Mouse (Mus musculus): Measurements from ENCODE around the gene Nup98.

The Nup98 gene

DNA sequence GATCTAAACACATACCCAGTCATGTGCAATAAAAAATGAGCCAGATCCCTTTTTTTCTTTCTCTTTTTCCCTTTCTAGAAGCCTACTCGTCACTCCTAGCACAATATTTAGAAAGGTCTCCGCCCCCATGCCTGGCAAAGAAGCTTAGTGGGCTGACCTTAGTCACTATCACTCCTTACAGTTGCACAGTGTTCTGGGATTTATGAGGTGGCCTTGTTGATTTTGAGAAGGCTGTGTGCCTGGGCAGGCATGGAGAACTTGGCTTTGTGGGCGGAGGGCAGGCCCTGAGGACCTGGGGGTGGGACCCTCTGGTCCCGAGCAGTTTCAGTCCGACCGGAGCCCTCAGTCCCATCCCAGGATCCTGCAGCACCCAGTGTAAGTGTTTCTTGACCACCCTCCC lies 19.8 kb upstream of the Nup98 start:
- no peak for DNase-seq (ENCODE audit: low spot score)

DNA sequence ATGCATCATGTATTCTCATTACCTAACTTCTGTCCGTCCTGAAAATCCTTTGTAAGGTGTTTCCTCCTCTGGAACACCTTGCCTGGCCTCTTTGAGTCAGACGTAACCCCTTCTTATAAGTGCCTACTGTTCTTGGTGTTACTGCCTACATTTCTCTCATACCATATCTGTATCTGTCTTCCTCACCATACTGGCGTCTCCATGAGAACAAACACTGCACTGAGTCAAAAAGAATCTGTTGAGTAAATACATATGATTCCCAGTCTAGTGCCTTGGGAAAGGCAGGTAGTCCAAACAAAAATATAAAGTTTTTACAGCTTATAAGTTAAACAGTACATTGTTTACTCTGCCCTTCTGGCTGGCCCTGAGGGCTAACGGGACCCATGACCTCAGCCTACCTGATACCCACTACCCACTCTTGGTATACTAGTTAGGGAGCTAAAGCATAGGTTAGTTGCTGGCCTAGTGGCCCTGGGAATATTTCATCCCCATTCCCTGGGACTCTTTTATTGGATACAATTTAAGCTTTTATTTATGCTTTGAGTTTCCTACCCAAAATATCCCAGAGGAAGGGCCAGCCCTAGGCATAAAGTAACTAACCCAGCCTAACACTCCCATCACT lies 18.2 kb upstream of the Nup98 start:
- no peak for DNase-seq (ENCODE audit: low spot score)

- DNase-seq (ENCODE audit: low spot score): no peak
These were observed 16.1 kb upstream of the Nup98 start for GRCm38 (mm10) chr7:102226051-102226450.

- DNase-seq (ENCODE audit: low spot score): no peak
These were observed 14.1 kb upstream of the Nup98 start for GRCm38 (mm10) chr7:102223883-102224738.

DNA sequence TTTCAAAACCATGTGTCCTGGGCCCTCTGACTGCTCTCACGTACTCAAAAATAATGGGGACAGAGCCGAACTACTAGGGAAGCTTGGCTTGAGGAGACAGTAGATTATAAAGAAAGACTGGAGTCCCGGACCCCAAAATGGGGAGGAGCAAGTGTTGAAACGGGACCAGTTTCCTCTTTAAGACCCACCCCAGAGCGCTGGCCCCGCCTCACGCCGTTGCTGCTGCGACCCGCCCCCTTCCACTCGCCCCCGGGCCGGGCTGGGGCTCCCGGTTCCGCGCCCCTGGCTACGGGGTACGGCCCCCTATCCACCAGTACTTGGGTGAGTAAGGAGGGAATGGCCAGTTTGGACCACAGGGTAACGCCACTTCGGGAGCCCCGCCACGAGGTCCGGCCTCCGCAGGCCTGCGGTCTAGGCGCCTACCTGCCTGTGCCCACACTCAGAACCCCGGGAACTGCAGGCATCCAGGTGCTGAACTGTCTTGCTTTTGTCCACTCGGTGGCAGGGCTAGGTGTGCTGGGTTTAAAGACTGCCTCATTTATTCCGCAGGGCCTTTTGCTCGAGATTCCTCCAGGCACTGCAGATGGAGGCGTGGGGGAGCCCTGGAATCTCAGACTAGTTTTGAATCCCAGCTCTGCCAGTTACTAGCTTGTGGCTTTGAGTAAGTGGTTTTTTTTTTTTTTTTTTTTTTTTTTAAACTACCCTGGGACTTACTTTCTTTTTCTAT lies 13.0 kb upstream of the Nup98 start:
- peak; percentile 68 for DNase-seq (ENCODE audit: low spot score)

DNA sequence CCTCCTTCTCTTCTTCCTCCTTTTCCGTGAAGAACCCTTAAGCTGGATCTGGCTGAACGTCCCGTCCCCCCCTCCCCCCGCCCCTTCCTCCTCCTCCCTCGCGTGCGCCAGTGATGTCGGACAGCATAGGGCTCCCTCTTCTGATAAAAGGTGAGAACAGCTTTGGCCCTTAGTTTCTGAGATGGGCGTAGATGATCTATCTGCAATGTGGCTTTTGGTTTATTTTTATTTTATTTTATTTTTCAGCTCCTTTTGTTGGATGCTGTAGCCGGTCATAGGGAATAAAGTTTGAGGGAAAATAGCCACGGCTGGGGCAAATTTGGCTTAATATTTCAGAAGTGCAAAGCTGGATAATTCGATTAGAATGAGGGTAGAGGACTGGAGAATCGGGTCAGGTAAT lies 12.4 kb upstream of the Nup98 start:
- no peak for DNase-seq (ENCODE audit: low spot score)

DNA sequence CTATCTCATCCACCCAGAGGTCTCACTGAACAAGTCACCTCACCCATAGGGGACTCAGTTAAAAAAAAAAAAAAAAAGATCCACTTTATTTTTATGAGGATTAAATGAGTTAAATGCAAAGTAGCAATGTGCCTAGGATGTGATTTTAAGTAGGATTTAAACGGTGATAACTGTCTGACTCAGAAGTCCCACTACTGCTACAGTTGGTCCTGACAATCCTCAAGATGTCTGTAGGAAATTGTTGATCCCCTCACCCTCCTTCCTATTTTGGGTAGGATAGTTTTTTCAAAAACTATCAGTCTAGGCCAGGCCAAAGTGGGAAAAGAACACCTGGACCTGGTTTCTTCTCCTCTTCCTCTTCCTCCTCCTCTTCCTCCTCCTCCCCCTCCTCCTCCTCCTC lies 11.9 kb upstream of the Nup98 start:
- DNase-seq (ENCODE audit: low spot score): no peak

- no peak for DNase-seq (ENCODE audit: low spot score)
These were observed 1.1 kb upstream of the Nup98 start for GRCm38 (mm10) chr7:102211071-102211470.

GRCm38 (mm10) chr7:102208806-102209363 lies 1.1 kb downstream of the Nup98 start:
- DNase-seq (ENCODE audit: low spot score): no peak

GRCm38 (mm10) chr7:102205646-102206045 lies 4.3 kb downstream of the Nup98 start:
- no peak for DNase-seq (ENCODE audit: low spot score)

GRCm38 (mm10) chr7:102204296-102204857 lies 5.6 kb downstream of the Nup98 start:
- no peak for DNase-seq (ENCODE audit: low spot score)

DNA sequence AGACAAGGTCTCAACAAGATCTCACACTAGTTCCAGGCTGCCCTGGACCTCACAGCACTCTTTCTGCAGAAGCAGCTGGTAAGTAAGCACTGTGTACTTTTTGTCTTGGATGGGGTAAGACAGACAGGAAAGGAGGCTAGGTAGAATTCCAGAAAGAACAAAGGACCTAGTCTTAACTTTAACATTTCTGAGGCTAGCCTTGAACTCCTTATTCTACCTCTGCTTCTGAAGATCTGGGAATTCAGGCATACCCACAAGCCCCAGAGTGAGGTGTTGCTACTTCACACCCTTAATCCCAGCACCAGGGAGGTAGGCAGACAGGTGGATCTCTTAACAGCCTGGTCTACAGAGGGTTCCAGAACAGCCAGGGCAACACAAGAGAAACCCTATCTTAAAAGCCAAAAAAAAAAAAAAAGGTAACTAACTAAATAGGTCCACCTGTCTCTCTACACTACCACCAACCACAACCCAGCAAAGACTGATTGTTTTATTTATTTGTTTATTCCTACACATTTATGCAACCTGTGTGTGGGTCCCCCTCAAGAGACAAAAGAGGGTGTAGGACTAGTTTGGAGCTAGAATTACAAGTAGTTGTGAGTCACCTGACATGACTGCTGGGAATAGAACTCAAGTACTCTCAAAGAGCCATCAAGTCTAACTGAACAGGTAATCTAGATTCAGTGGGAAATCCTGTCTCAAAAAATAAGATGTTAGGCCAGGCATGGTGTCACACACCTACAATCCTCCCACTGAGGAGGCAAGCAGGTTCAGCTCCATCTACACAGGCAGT lies 8.8 kb downstream of the Nup98 start:
- no peak for DNase-seq (ENCODE audit: low spot score)

DNA sequence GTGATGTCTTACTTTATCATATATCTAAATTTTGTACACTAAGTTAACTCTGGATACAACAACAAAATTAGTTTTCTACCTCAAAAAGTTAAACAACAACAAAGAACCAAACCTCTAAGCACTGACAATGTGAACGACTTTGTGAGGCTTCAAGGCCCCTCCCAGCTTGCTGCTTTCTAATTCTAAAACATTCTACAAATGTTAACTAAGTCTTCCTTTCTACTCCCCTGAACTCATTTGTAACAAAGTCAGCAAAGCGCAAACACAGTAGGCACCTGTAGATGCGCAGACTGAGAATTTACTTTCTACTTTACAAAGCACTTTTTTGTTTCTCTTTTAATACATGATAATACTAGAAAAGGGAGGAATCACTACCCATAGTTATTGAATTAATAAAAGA lies 9.4 kb downstream of the Nup98 start:
- no peak for DNase-seq (ENCODE audit: low spot score)

DNA sequence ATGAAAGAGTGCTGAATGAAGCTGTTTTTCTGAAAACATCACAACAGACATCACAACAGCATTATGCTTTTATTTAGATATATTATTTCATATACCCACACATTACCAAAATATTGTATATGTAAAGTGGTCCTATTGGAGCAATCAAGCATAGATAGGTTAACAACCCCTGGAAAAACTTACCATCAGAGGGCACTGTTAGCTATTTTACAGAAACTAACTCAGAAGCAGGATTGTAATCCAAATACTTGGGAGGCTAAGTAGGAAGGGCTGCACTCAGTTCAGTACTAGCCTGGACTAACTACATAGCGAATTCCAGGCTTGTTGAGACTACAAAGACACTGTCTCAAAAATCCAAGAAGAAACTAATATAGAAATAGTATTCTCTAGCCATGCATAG lies 17.6 kb downstream of the Nup98 start:
- no peak for DNase-seq (ENCODE audit: low spot score)

DNA sequence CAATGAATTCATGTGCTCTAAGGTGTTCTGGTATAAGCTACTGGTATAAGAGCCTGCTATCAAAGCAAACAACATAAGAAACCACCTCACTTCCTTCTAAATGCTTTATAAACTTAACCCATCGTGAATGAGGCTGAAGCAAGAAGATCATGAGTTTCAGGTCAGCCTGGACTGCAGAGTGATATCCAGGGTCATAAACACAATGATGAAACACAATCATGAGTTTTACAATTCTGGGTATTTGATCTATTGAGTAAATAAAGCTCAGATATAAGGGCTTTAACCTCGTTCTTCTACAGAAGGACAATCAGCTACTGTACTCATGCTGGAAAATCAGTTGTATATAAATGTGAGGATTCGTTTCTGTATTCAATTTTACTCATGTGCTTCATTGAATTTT lies 26.1 kb downstream of the Nup98 start:
- DNase-seq (ENCODE audit: low spot score): no peak

- DNase-seq (ENCODE audit: low spot score): no peak
These were observed 39.7 kb downstream of the Nup98 start for GRCm38 (mm10) chr7:102170300-102170699.

DNA sequence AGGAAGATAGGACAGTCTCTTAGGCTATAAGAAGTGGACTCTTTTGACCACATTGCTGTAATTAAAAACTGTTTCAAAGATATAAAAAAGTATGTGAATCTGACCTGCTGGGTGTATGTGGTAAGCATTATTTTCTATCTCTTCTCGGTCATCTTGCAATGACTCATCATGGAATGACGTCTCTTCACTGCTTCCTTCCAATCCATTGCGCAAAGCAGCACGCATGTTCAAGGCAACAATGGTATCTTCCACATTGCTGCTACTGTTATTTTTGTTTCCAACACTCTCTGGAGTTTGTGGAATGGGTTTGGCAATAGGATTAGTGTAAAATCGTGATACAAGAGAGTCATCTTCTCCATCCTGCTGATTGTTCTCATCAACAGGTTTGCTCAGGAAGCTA lies 56.3 kb downstream of the Nup98 start:
- no peak for DNase-seq (ENCODE audit: low spot score)

DNA sequence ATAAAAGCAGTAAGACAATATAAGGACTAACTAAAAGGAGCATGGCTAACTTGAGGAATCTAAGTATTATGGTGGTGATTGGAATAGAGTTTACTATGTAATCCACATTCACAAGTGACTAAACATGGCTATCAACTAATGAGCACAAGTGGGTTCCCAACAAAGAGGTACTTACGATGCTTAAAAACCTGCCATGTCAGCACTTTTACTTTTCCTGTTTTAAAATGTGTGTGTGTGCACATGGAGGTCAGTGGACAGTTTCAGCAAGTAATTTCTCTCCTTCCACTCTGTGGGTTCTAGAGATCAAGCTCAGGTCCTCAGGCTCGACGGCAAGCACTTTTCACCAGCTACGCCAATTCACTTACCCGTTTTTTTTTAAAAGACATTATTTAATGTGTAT lies 72.1 kb downstream of the Nup98 start:
- no peak for DNase-seq (ENCODE audit: low spot score)

DNA sequence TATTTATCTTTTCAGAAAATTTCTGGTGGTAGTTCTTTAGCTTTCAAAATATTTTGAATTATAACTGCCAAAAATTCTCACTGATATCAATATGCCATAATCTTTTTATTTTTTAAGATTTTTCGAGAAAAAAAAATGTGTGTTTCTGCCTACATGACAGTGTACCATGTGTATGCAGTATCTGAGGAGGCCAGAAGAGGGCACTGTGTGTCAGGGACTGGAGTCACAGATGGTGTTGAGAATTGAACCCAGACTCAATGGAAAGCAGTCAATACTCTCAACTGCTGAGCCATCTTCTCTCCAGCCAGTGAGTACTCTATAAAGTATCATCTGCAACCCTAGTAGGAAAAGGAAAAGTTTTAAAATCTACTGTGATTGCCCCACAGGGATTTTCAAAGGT lies 72.5 kb downstream of the Nup98 start:
- DNase-seq (ENCODE audit: low spot score): no peak

DNA sequence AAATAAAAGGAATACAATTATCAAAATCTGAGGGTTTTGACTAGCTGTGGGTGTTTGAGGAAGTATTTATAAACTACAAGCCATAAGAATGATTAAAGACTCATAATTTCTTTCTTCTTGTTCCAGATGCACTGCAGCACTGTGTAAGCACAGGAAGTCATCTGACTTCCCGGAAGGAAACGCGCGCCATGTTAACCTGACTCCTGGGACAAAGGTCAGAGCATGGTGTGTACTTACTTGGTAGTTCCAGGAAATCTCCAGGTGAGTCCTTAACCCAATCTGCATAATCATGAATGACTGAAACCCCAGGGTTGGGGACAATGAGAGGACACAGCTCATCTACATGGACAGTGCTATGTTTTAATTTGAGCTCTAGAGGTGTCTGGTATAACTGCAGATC lies 77.6 kb downstream of the Nup98 start:
- DNase-seq (ENCODE audit: low spot score): no peak

DNA sequence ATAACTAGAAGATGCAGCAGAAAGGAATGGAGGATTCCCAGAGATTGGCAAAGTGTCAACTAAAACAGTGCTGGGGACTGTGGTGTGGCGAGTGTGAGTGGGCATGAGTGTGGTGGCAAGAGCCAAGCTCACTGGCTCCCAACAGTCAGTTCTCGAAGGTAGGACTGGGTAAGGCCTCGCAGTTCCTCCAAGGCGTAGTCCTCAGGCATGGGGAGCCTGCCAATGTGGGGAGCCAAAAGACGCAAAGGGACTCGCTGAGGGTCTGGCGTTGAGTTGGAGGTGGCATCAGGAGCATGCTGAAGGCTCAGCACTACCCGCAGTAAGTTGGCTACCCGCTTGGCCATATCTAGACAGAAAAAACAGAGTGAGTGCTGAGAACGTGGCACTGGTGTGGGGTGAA lies 89.7 kb downstream of the Nup98 start:
- DNase-seq (ENCODE audit: low spot score): no peak

GRCm38 (mm10) chr7:102117382-102117781 lies 92.6 kb downstream of the Nup98 start:
- no peak for DNase-seq (ENCODE audit: low spot score)
